Mouse (Mus musculus): ENCODE measurements around the gene Bhlhe40. TPM values are rescaled to one million over a fixed set of nuclear protein-coding genes. Genes with fewer than 3 reads are reported as not detected.

Gene Bhlhe40
- 30.7 and 45.2 TPM in 2 replicates for polyA plus RNA-seq (2012; rRNA removed; ENCODE audit: low replicate concordance)

DNA sequence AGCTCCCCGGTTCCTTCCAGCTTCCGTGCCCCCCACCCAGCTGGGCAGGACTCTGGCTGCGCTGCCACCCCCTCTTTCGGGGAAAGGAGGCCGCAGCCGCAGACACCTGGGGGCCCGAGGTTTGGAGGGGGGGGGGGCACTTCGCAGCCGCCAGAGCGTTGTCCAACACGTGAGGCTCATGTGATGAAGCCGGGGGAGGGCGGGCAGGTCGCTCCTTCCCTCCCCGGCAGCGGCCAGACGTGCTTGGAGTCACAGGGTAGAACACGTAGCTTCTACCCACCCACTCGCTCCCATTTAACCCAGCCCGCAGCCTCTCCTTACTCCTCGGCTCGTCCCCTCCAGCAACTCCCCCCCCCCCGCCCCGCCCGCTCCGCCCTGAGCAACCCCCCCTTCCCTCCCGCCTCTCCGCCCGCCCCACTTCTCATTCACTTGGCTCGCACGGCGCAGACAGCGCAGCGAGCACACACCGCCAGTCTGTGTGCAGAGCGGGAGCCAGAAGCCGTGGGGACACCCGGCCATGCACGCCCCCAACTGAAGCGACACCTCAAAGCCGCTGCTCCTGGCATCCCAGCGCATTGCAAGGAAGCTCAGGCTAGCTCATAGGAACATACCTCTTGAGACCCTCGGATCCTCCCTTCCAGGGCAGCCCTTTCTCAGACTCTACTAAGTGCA lies at the start of gene Bhlhe40:
Gene Bhlhe40, plus strand, starts transcription at position 424 of the 672 bp plus-strand sequence.

Other genes with a start within 250 kb of the Bhlhe40 start
- gene Arl8b, start 122.5 kb downstream of the Bhlhe40 start, polyA plus RNA-seq (2012; rRNA removed; ENCODE audit: low replicate concordance) = 15.3 and 28.7 TPM in 2 replicates
- gene Edem1, start 168.0 kb downstream of the Bhlhe40 start, polyA plus RNA-seq (2012; rRNA removed; ENCODE audit: low replicate concordance) = 28.0 and 31.6 TPM in 2 replicates